ENCODE assay signal across 23 mouse cellular contexts in the genomic region with DNA sequence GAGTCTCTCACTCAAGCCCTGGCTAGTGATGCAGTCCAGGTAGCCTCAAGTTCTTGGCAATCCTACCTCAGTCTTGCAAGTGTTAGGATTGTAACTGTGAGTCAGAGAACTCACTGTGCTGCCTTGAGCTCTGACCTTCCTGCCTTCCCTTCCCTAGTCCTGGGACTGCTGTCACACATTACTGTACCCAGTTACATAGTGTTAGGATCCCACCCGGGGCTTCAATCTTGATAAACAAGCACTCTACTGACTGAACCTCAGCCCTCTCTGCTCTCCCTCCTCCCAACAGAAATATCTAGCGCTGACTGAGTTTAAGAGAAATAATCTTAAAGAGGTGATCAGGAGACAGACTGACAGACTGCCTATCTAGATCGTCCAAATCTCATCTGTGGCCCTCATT.
DNase-seq lines count a peak whose midpoint lies in the region; ATAC-seq and TF ChIP-seq lines count a peak whose summit lies in the region.
"Had no signal": no experiment of that assay in that cellular context is flagged by ENCODE, and none has a peak within 500 bp of the region (broad histone marks: within the 10 kb centered on the region; RNA-seq: fewer than 3 reads in every experiment).

No protein-coding gene starts in this region.

- H3K4me1 ChIP-seq in hindbrain, embryonic 10.5 days (replicated peaks): no peaks in the 10 kb centered on the region
- peaks cover 7% of the 10 kb centered on the region for H3K4me1 ChIP-seq in hindbrain, embryonic 16.5 days (ENCODE audit: control insufficient read depth, insufficient read depth, low read depth, low read length)
- H3K4me1 ChIP-seq in embryonic fibroblast, embryonic 13.5 days (ENCODE audit: control insufficient read depth, insufficient read depth, low read length): no peaks in the 10 kb centered on the region
- peaks cover 48% of the 10 kb centered on the region for H3K4me1 ChIP-seq in limb, embryonic 14.5 days (ENCODE audit: control insufficient read depth, insufficient read depth, low read length)

- H3K36me3 ChIP-seq in hindbrain, embryonic 10.5 days: no peaks in the 10 kb centered on the region
- H3K36me3 ChIP-seq in hindbrain, embryonic 16.5 days (ENCODE audit: control insufficient read depth, insufficient read depth, low read length): no peaks in the 10 kb centered on the region
- no peaks in the 10 kb centered on the region for H3K36me3 ChIP-seq in limb, embryonic 14.5 days (ENCODE audit: control insufficient read depth, insufficient read depth, low read length)
- H3K36me3 ChIP-seq: embryonic facial prominence, embryonic 13.5 days; hindbrain, embryonic 13.5 days; lung, embryonic 15.5 days had no signal

- CTCF ChIA-PET in Patski (lab: Charles Lee): no interaction called here

- WGBS in hindbrain, embryonic 10.5 days: 70% methylated on average over 3 of the region's 3 CpGs
- WGBS in hindbrain, embryonic 16.5 days: 71% methylated on average over 3 of the region's 3 CpGs
- WGBS in limb, embryonic 14.5 days: 15% methylated on average over 3 of the region's 3 CpGs

- H3K4me3 ChIP-seq in hindbrain, embryonic 10.5 days: no peak overlapping the region
- no peak overlapping the region for H3K4me3 ChIP-seq in hindbrain, embryonic 16.5 days (ENCODE audit: low read length)
- H3K4me3 ChIP-seq in embryonic fibroblast, embryonic 13.5 days (ENCODE audit: insufficient read depth, low read length): no peak overlapping the region
- H3K4me3 ChIP-seq in limb, embryonic 14.5 days (replicated peaks; ENCODE audit: low read length): no peak overlapping the region
- H3K4me3 ChIP-seq in gastrocnemius, adult 2 months: no peak overlapping the region
- H3K4me3 ChIP-seq: embryonic facial prominence, embryonic 13.5 days; hindbrain, embryonic 13.5 days; lung, embryonic 15.5 days had no signal

- no peak for TF ChIP-seq POLR2A in embryonic fibroblast, embryonic 13.5 days (IDR thresholded peaks at IDR 0.05; ENCODE audit: low read depth, low read length)
- no peak for TF ChIP-seq POLR2A in limb, embryonic 14.5 days (IDR thresholded peaks at IDR 0.05; ENCODE audit: borderline replicate concordance, extremely low read depth, insufficient read depth, insufficient read length)

- no peaks in the 10 kb centered on the region; the same call in 1 of the 2 replicates for H3K9me3 ChIP-seq in hindbrain, embryonic 10.5 days
- H3K9me3 ChIP-seq in hindbrain, embryonic 16.5 days (ENCODE audit: control insufficient read depth, low read length): no peaks in the 10 kb centered on the region
- H3K9me3 ChIP-seq in limb, embryonic 14.5 days (ENCODE audit: control insufficient read depth, low read length): no peaks in the 10 kb centered on the region
- H3K9me3 ChIP-seq: embryonic facial prominence, embryonic 13.5 days; hindbrain, embryonic 13.5 days; lung, embryonic 15.5 days had no signal

- no peak for ATAC-seq in hindbrain, embryonic 16.5 days
- ATAC-seq in Patski: peak; percentile 14
- ATAC-seq in limb, embryonic 14.5 days (ENCODE audit: low FRiP score, low read depth): peak; percentile 55
- ATAC-seq: inflammation-experienced regulatory T-cells, adult 6 months had no signal

- H3K9ac ChIP-seq in hindbrain, embryonic 16.5 days (ENCODE audit: low read depth, low read length): no peak overlapping the region
- no peak overlapping the region for H3K9ac ChIP-seq in limb, embryonic 14.5 days (ENCODE audit: low read depth, low read length, severe bottlenecking)
- H3K9ac ChIP-seq: embryonic facial prominence, embryonic 13.5 days; hindbrain, embryonic 13.5 days; liver, embryonic 14.5 days; lung, embryonic 15.5 days had no signal

- TF ChIP-seq CTCF in Patski (IDR thresholded peaks at IDR 0.05): no peak
- TF ChIP-seq CTCF in embryonic fibroblast, embryonic 13.5 days (IDR thresholded peaks at IDR 0.05; ENCODE audit: borderline replicate concordance, insufficient read depth, low read length): no peak
- TF ChIP-seq CTCF in gastrocnemius, adult 2 months (IDR thresholded peaks at IDR 0.05): no peak

- intact Hi-C loops in gastrocnemius, adult 2 months (cut with DNase I): no loop called here

- in situ Hi-C loops in Patski (cut with MboI; ENCODE audit: low pct_unique_long_range_greater_than_20kb): no loop called here

- H3K4me2 ChIP-seq in hindbrain, embryonic 16.5 days (ENCODE audit: low read length): no peak overlapping the region
- H3K4me2 ChIP-seq in limb, embryonic 14.5 days (replicated peaks; ENCODE audit: low read depth, low read length, severe bottlenecking): no peak overlapping the region
- H3K4me2 ChIP-seq: embryonic facial prominence, embryonic 13.5 days; heart, embryonic 11.5 days; hindbrain, embryonic 13.5 days; lung, embryonic 15.5 days had no signal

- no peaks in the 10 kb centered on the region for H3K27me3 ChIP-seq in hindbrain, embryonic 10.5 days (ENCODE audit: insufficient read depth, poor library complexity, severe bottlenecking)
- H3K27me3 ChIP-seq in hindbrain, embryonic 16.5 days (replicated peaks; ENCODE audit: control insufficient read depth, insufficient read depth, low read length): no peaks in the 10 kb centered on the region
- H3K27me3 ChIP-seq in Patski: no peaks in the 10 kb centered on the region
- H3K27me3 ChIP-seq in limb, embryonic 14.5 days (ENCODE audit: control insufficient read depth, insufficient read depth, low read length): no peaks in the 10 kb centered on the region
- H3K27me3 ChIP-seq: embryonic facial prominence, embryonic 13.5 days; hindbrain, embryonic 13.5 days; lung, embryonic 15.5 days had no signal

- DNase-seq in hindbrain, embryonic 10.5 days (ENCODE audit: low spot score): no peak
- no peak for DNase-seq in Patski (ENCODE audit: low read depth, low spot score)
- no peak for DNase-seq in limb, embryonic 14.5 days (ENCODE audit: low spot score)
- DNase-seq in gastrocnemius, adult 2 months: no peak
- no peak for DNase-seq in urinary bladder, postnatal 25 days (ENCODE audit: low spot score)
- DNase-seq: cerebellum, adult 11 months; cerebellum, adult 9-11 months; gastrocnemius, postnatal 36 days; kidney, adult 2 months; layer of hippocampus, adult 9-11 months; lung, postnatal 4 days; midbrain, embryonic 14.5 days; thymus, adult 2 months; thymus, postnatal 4 days had no signal

- POLR2A ChIA-PET in Patski (lab: Charles Lee): no interaction called here

- 0 out of 2 replicates have a peak overlapping the region, but pooled peaks have one; percentile 40 for H3K27ac ChIP-seq in hindbrain, embryonic 10.5 days
- no peak overlapping the region for H3K27ac ChIP-seq in hindbrain, embryonic 16.5 days (ENCODE audit: low read depth, low read length)
- peak overlapping the region; percentile 74 for H3K27ac ChIP-seq in embryonic fibroblast, embryonic 13.5 days (ENCODE audit: insufficient read depth, low read length)
- peak overlapping the region; percentile 85 for H3K27ac ChIP-seq in limb, embryonic 14.5 days (replicated peaks; ENCODE audit: low read depth, low read length)
- no peak overlapping the region for H3K27ac ChIP-seq in gastrocnemius, adult 2 months
- H3K27ac ChIP-seq: embryonic facial prominence, embryonic 13.5 days; hindbrain, embryonic 13.5 days; kidney, postnatal 0 days; liver, embryonic 14.5 days; lung, embryonic 15.5 days had no signal

Comparison
In these comparisons a context has a peak if more than half of its experiments do, and no peak if none do; other contexts are left out.
1. H3K27ac ChIP-seq: peak in hindbrain, embryonic 10.5 days (single experiment), embryonic fibroblast, embryonic 13.5 days (single experiment) and limb, embryonic 14.5 days (single experiment); none in hindbrain, embryonic 16.5 days (single experiment) and gastrocnemius, adult 2 months (single experiment).